Mouse (Mus musculus) lung, postnatal 0 days (tissue): ENCODE results near the gene Efna5. TPM values are rescaled to one million over a fixed set of nuclear protein-coding genes. Genes with fewer than 3 reads are reported as not detected.

Experiments used
- ATAC-seq: fragments of 200-750 bp; cut with Nextera tagmentation; 2 replicates; pipeline ENCODE4 v1.8.0; 2017; ENCODE audit warnings: moderate library complexity
- DNase-seq: peaks from one replicate; pipeline ENCODE4 v3.0.0-alpha.2; 2016; ENCODE audit warnings: low spot score
- H3K27ac ChIP-seq: fragments of 300-500 bp; sonication (generic); 2 replicates; pipeline ENCODE4 v1.5.1; 2014; ENCODE audit warnings: antibody characterized with exemption, mild to moderate bottlenecking, low read length, mixed read lengths
- H3K27me3 ChIP-seq: fragments of 300-500 bp; sonication (generic); replicated peaks from 2 replicates; pipeline ENCODE4 v1.6.1; 2014; ENCODE audit warnings: low read length, mixed read lengths; ENCODE audit not compliant: insufficient read depth
- H3K36me3 ChIP-seq: fragments of 300-500 bp; sonication (generic); 2 replicates; pipeline ENCODE4 v1.6.1; 2014; ENCODE audit warnings: low read length, mixed read lengths; ENCODE audit not compliant: insufficient read depth
- H3K4me1 ChIP-seq: fragments of 300-500 bp; sonication (generic); 2 replicates; pipeline ENCODE4 v1.6.1; 2014; ENCODE audit warnings: antibody characterized with exemption, low read depth, low read length, mixed read lengths; ENCODE audit not compliant: insufficient read depth
- H3K4me2 ChIP-seq: fragments of 300-500 bp; sonication (generic); replicated peaks from 2 replicates; pipeline ENCODE4 v1.6.1; 2014; ENCODE audit warnings: low read depth, mild to moderate bottlenecking, low read length, moderate library complexity, mixed read lengths
- H3K4me3 ChIP-seq: fragments of 300-500 bp; sonication (generic); 2 replicates; pipeline ENCODE4 v1.5.1; 2014; ENCODE audit warnings: low read depth, low read length
- H3K9ac ChIP-seq: fragments of 300-500 bp; sonication (generic); replicated peaks from 2 replicates; pipeline ENCODE4 v1.6.1; 2014; ENCODE audit warnings: low read depth, mild to moderate bottlenecking
- H3K9me3 ChIP-seq: fragments of 300-500 bp; sonication (generic); 2 replicates; pipeline ENCODE4 v1.6.1; 2016; ENCODE audit warnings: low read length, mixed read lengths
- CTCF ChIP-seq: IDR thresholded peaks from 2 replicates; pipeline ENCODE4 v1.5.1; 2016; ENCODE audit warnings: antibody characterized with exemption, mild to moderate bottlenecking
- EP300 ChIP-seq: IDR thresholded peaks from 2 replicates; pipeline ENCODE4 v1.6.1; 2016; ENCODE audit warnings: antibody characterized with exemption, mild to moderate bottlenecking, control low read depth
- WGBS: fragments of 180-500 bp; shearing (Covaris S2); extraction: QIAGEN DNeasy Blood & Tissue Kit; methylation state at CpG from one replicate; pipeline ENCODE4 v1.1.7; 2014; 5-methylcytosine and 5-hydroxymethylcytosine counted together
- polyA plus RNA-seq: library from polyadenylated mRNA; unstranded; fragments of >200 nt; fragmentation: Nextera tagmentation; extraction: Ambion mirVana; gene quantifications from 2 replicates; pipeline ENCODE4 v1.2.1, GENCODE M21; 2015

The Efna5 gene
- polyA plus RNA-seq, 1 experiment from 2014 or later, result 6.7 TPM

GRCm38 (mm10) chr17:62879526-62880310 is 1.4 kb downstream of the Efna5 start:
- DNase-seq (peak; percentile 43), ATAC-seq (no peak)
- Histone ChIP-seq H3K36me3 (no peaks in the 10 kb centered on the region), H3K9me3 (no peaks in the 10 kb centered on the region), H3K9ac (no peak overlapping the region; the same call in 1 of the 2 replicates), H3K27ac (no peak overlapping the region), H3K27me3 (peaks cover 11% of the 10 kb centered on the region; the same call in 1 of the 2 replicates), H3K4me2 (peak overlapping the region; percentile 98), H3K4me1 (no peaks in the 10 kb centered on the region; the same call in 1 of the 2 replicates), H3K4me3 (peak overlapping the region; percentile 74)
- WGBS, result 2% methylated on average over 45 of the region's 45 CpGs
- no peak for TF ChIP-seq CTCF
- no peak for TF ChIP-seq EP300

- Histone ChIP-seq H3K4me3 (no peak overlapping the region), H3K36me3 (no peaks in the 10 kb centered on the region), H3K27ac (no peak overlapping the region), H3K4me2 (no peak overlapping the region), H3K9me3 (no peaks in the 10 kb centered on the region), H3K9ac (no peak overlapping the region), H3K4me1 (no peaks in the 10 kb centered on the region; the same call in 1 of the 2 replicates), H3K27me3 (peaks cover 11% of the 10 kb centered on the region; the same call in 1 of the 2 replicates)
- no peak for ATAC-seq
- no peak for TF ChIP-seq EP300
- TF ChIP-seq CTCF, result no peak
- no peak for DNase-seq
- WGBS, result 21% methylated on average over 3 of the region's 3 CpGs
Observed at GRCm38 (mm10) chr17:62875727-62876126, 5.4 kb downstream of the Efna5 start.

- no peak overlapping the region for H3K27ac ChIP-seq
- ATAC-seq (no peak), DNase-seq (no peak)
- H3K9ac ChIP-seq, result no peak overlapping the region
- no peak overlapping the region for H3K4me2 ChIP-seq
- no peaks in the 10 kb centered on the region for H3K4me1 ChIP-seq
- no peaks in the 10 kb centered on the region for H3K9me3 ChIP-seq
- H3K36me3 ChIP-seq, result no peaks in the 10 kb centered on the region
- WGBS, result 52% methylated on average over 3 of the region's 3 CpGs
- TF ChIP-seq EP300, result no peak
- no peak for TF ChIP-seq CTCF
- H3K4me3 ChIP-seq, result no peak overlapping the region
- no peaks in the 10 kb centered on the region for H3K27me3 ChIP-seq
Observed at GRCm38 (mm10) chr17:62871928-62872327, 9.2 kb downstream of the Efna5 start.

GRCm38 (mm10) chr17:62871191-62871590 is 9.9 kb downstream of the Efna5 start:
- no peak for TF ChIP-seq EP300
- no peak for TF ChIP-seq CTCF
- H3K4me3 ChIP-seq, result no peak overlapping the region
- no peak overlapping the region for H3K4me2 ChIP-seq
- 69% methylated on average over 5 of the region's 5 CpGs for WGBS
- no peaks in the 10 kb centered on the region for H3K4me1 ChIP-seq
- H3K36me3 ChIP-seq, result no peaks in the 10 kb centered on the region
- no peak for DNase-seq
- H3K9me3 ChIP-seq, result no peaks in the 10 kb centered on the region
- H3K27ac ChIP-seq, result no peak overlapping the region
- H3K9ac ChIP-seq, result no peak overlapping the region
- no peaks in the 10 kb centered on the region for H3K27me3 ChIP-seq
- no peak for ATAC-seq

- H3K4me2 ChIP-seq, result no peak overlapping the region
- H3K27me3 ChIP-seq, result no peaks in the 10 kb centered on the region
- H3K36me3 ChIP-seq, result no peaks in the 10 kb centered on the region
- ATAC-seq, result no peak
- no peaks in the 10 kb centered on the region for H3K9me3 ChIP-seq
- H3K4me1 ChIP-seq, result no peaks in the 10 kb centered on the region
- H3K9ac ChIP-seq, result no peak overlapping the region
- WGBS, result 79% methylated on average over 5 of the region's 5 CpGs
- H3K27ac ChIP-seq, result no peak overlapping the region
- TF ChIP-seq EP300 (no peak), CTCF (no peak)
- DNase-seq, result no peak
- no peak overlapping the region for H3K4me3 ChIP-seq
Observed at GRCm38 (mm10) chr17:62870446-62870845, 10.7 kb downstream of the Efna5 start.

GRCm38 (mm10) chr17:62864966-62865365 is 16.2 kb downstream of the Efna5 start:
- peaks cover 4% of the 10 kb centered on the region for H3K4me1 ChIP-seq
- no peak for ATAC-seq
- H3K9me3 ChIP-seq, result no peaks in the 10 kb centered on the region
- TF ChIP-seq EP300 (no peak), CTCF (no peak)
- no peaks in the 10 kb centered on the region for H3K27me3 ChIP-seq
- no peak overlapping the region for H3K27ac ChIP-seq
- no peak overlapping the region for H3K4me2 ChIP-seq
- H3K36me3 ChIP-seq, result no peaks in the 10 kb centered on the region
- no peak overlapping the region for H3K9ac ChIP-seq
- 83% methylated on average over 8 of the region's 8 CpGs for WGBS
- DNase-seq, result no peak
- no peak overlapping the region for H3K4me3 ChIP-seq
